Mouse (Mus musculus) MEL (cell line): Measurements from ENCODE around the gene Urah. TPM values are rescaled to one million over a fixed set of nuclear protein-coding genes. Genes with fewer than 3 reads are reported as not detected.

Source experiments
- DNase-seq: peaks from one replicate; pipeline ENCODE4 v3.0.0; 2011; ENCODE audit warnings: low read depth, low spot score
- H3K27ac ChIP-seq: 2 replicates; pipeline ENCODE4 v1.5.1; 2012; ENCODE audit warnings: low read depth, mild to moderate bottlenecking, control low read depth, low read length, moderate library complexity; ENCODE audit not compliant: control insufficient read depth
- H3K27me3 ChIP-seq, 2 experiments: fragments of 150-350 bp in 1 of 2; sonication (generic) in 1 of 2; 2 replicates each; pipeline ENCODE4 v1.6.1; 2012; ENCODE audit warnings: low read length in 2 of 2, mild to moderate bottlenecking in 2 of 2, improper control_type of control experiment in 1 of 2, moderate library complexity in 1 of 2; ENCODE audit not compliant: insufficient read depth in 2 of 2, control insufficient read depth in 1 of 2
- H3K36me3 ChIP-seq, 2 experiments: 2 replicates each; pipeline ENCODE4 v1.6.1; 2012 to 2014; ENCODE audit warnings: low read length in 2 of 2, improper control_type of control experiment in 1 of 2, inconsistent platforms in 1 of 2, mild to moderate bottlenecking in 1 of 2; ENCODE audit not compliant: insufficient read depth in 2 of 2, control insufficient read depth in 1 of 2
- H3K4me1 ChIP-seq, 2 experiments: fragments of 150-350 bp in 1 of 2; sonication (generic) in 1 of 2; 2 replicates each; pipeline ENCODE4 v1.6.1; 2012; ENCODE audit warnings: low read length in 2 of 2, improper control_type of control experiment in 1 of 2, mild to moderate bottlenecking in 1 of 2; ENCODE audit not compliant: insufficient read depth in 2 of 2, control insufficient read depth in 1 of 2
- H3K4me3 ChIP-seq, 2 experiments: fragments of 150-350 bp in 1 of 2; sonication (generic) in 1 of 2; 2 replicates each; pipeline ENCODE4 v1.5.1; 2012; ENCODE audit warnings: low read depth in 2 of 2, low read length in 2 of 2, mild to moderate bottlenecking in 2 of 2, moderate library complexity in 2 of 2, control low read depth in 1 of 2, improper control_type of control experiment in 1 of 2; ENCODE audit not compliant: control insufficient read depth in 1 of 2, insufficient read depth in 1 of 2
- H3K79me2 ChIP-seq: 2 replicates; pipeline ENCODE4 v1.6.1; 2012; ENCODE audit warnings: mild to moderate bottlenecking, low read length, moderate library complexity; ENCODE audit not compliant: control insufficient read depth, poor library complexity, insufficient read depth
- H3K9ac ChIP-seq: 2 replicates; pipeline ENCODE4 v1.6.1; 2012; ENCODE audit warnings: low read depth, mild to moderate bottlenecking, control low read depth, low read length, moderate library complexity; ENCODE audit not compliant: control insufficient read depth, poor library complexity, severe bottlenecking
- H3K9me3 ChIP-seq: fragments of 150-350 bp; sonication (generic); replicated peaks from 2 replicates; pipeline ENCODE4 v1.6.1; 2012; ENCODE audit warnings: mild to moderate bottlenecking, low read length, improper control_type of control experiment, moderate library complexity; ENCODE audit not compliant: insufficient read depth
- CHD1 ChIP-seq: IDR thresholded peaks from 2 replicates; pipeline ENCODE4 v1.6.1; 2012; ENCODE audit warnings: low read depth, mild to moderate bottlenecking, inconsistent platforms, low read length, improper control_type of control experiment
- CTCF ChIP-seq, 3 experiments: IDR thresholded peaks in 2 of 3; conservative IDR thresholded peaks in 1 of 3; 2 replicates each; pipeline ENCODE4 v1.5.1; 2011 to 2012; ENCODE audit warnings: low read length in 3 of 3, low read depth in 2 of 3, mild to moderate bottlenecking in 2 of 3, improper control_type of control experiment in 1 of 3, inconsistent platforms in 1 of 3, mixed read lengths in 1 of 3, moderate library complexity in 1 of 3; ENCODE audit not compliant: control insufficient read depth in 1 of 3, insufficient read depth in 1 of 3, poor library complexity in 1 of 3, severe bottlenecking in 1 of 3
- ELF1 ChIP-seq: IDR thresholded peaks from 2 replicates; pipeline ENCODE4 v1.6.1; 2014; ENCODE audit warnings: low read depth, mild to moderate bottlenecking, inconsistent platforms, low read length, improper control_type of control experiment, moderate library complexity
- MAZ ChIP-seq: IDR thresholded peaks from 2 replicates; pipeline ENCODE4 v1.6.1; 2012; ENCODE audit warnings: low read depth, mild to moderate bottlenecking, inconsistent platforms, low read length, improper control_type of control experiment
- MYB ChIP-seq: IDR thresholded peaks from 2 replicates; pipeline ENCODE4 v1.6.1; 2011; ENCODE audit warnings: mild to moderate bottlenecking, low read depth, low read length, improper control_type of control experiment
- NELFE ChIP-seq: IDR thresholded peaks from 2 replicates; pipeline ENCODE4 v1.6.1; 2011; ENCODE audit warnings: low read depth, low read length, improper control_type of control experiment
- POLR2AphosphoS5 ChIP-seq: IDR thresholded peaks from 2 replicates; pipeline ENCODE4 v1.6.1; 2012; ENCODE audit warnings: low read depth, borderline replicate concordance, mild to moderate bottlenecking, inconsistent platforms, low read length, moderate library complexity, mixed read lengths
- RAD21 ChIP-seq: IDR thresholded peaks from 2 replicates; pipeline ENCODE4 v1.6.1; 2011; ENCODE audit warnings: mild to moderate bottlenecking, low read depth, low read length, improper control_type of control experiment
- RCOR1 ChIP-seq: IDR thresholded peaks from 2 replicates; pipeline ENCODE4 v1.6.1; 2012; ENCODE audit warnings: low read depth, mild to moderate bottlenecking, inconsistent platforms, low read length, improper control_type of control experiment
- USF1 ChIP-seq: IDR thresholded peaks from 2 replicates; pipeline ENCODE4 v1.6.1; 2014; ENCODE audit warnings: low read depth, mild to moderate bottlenecking, inconsistent platforms, low read length, improper control_type of control experiment, moderate library complexity
- USF2 ChIP-seq, 2 experiments: IDR thresholded peaks; 2 replicates each; pipeline ENCODE4 v1.6.1; 2011 to 2012; ENCODE audit warnings: improper control_type of control experiment in 2 of 2, low read length in 2 of 2, borderline replicate concordance in 1 of 2, inconsistent platforms in 1 of 2, low read depth in 1 of 2, mild to moderate bottlenecking in 1 of 2; ENCODE audit not compliant: insufficient read depth in 1 of 2
- ZC3H11A ChIP-seq: IDR thresholded peaks from 2 replicates; pipeline ENCODE4 v1.6.1; 2012; ENCODE audit warnings: low read depth, mild to moderate bottlenecking, inconsistent platforms, low read length, improper control_type of control experiment
- ZMIZ1 ChIP-seq: IDR thresholded peaks from 2 replicates; pipeline ENCODE4 v1.6.1; 2012; ENCODE audit warnings: low read depth, mild to moderate bottlenecking, inconsistent platforms, low read length, improper control_type of control experiment, moderate library complexity
- ZNF384 ChIP-seq: IDR thresholded peaks from 2 replicates; pipeline ENCODE4 v1.6.1; 2012; ENCODE audit warnings: low read depth, mild to moderate bottlenecking, inconsistent platforms, low read length, improper control_type of control experiment
- polyA plus RNA-seq, 2 experiments: library from polyadenylated mRNA; stranded (reverse) in 1 of 2; unstranded in 1 of 2; fragments of >175 nt in 1 of 2; fragments of >200 nt in 1 of 2; gene quantifications; 2 replicates each; pipeline versions ENCODE4 v1.2.1 to v1.2.4; 2012; ENCODE audit warnings: low replicate concordance in 2 of 2, low read depth in 1 of 2; ENCODE audit not compliant: insufficient read length in 2 of 2, insufficient read depth in 1 of 2, missing spikeins in 1 of 2
- total RNA-seq: library from RNA; depleted of rRNA; stranded (reverse); fragments of 300-350 nt; gene quantifications from 2 replicates; pipeline ENCODE4 v1.2.3, GENCODE M21; 2012

The Urah gene
- total and polyA plus RNA-seq, 3 experiments: not detected

DNA sequence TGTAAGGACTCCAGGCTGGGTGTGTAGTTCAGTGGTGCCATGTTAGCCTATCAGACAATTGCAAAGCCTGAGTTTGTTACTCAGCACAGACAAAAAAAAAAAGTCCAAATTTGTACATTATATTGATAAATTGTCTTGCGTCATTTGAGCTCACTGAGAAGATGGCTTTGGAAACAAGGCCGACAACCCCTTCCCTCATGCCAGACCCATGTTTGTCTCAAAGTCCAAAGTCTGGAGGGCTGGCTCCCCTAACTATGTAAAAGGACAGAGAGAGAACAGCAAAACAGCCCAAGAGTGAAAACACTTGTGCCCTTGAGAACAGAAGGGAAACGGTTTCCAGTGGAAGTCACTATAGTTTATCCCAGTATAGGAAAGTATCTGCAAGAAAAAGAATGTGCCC lies 45.6 kb downstream of the Urah start:
- no peak for DNase-seq
- Histone ChIP-seq H3K27me3 (no peaks in the 10 kb centered on the region), H3K9me3 (no peaks in the 10 kb centered on the region), H3K4me1 (peaks cover 0 to 14% of the 10 kb centered on the region in 2 experiments; a peak in 3 of 4 replicates), H3K79me2 (peaks cover 15% of the 10 kb centered on the region), H3K27ac (no peak overlapping the region), H3K4me3 (no peak overlapping the region), H3K9ac (no peak overlapping the region), H3K36me3 (peaks cover 0 to 18% of the 10 kb centered on the region in 2 experiments; a peak in 2 of 4 replicates)
- no peak for TF ChIP-seq USF2 (IDR thresholded peaks at IDR 0.05; ENCODE audit: borderline replicate concordance in 1 of 2, insufficient read depth in 1 of 2, low read depth in 1 of 2, low read length in 2 of 2)
- no peak for TF ChIP-seq MAZ
- TF ChIP-seq CTCF (IDR thresholded peaks at IDR 0.05 in 2 of 3, conservative IDR thresholded peaks at IDR 0.05 in 1 of 3; ENCODE audit: control insufficient read depth in 1 of 3, insufficient read depth in 1 of 3, low read depth in 2 of 3, low read length in 3 of 3, poor library complexity in 1 of 3, severe bottlenecking in 1 of 3): no peak
- TF ChIP-seq ZC3H11A: no peak
- TF ChIP-seq MYB: no peak
- no peak for TF ChIP-seq CHD1
- no peak for TF ChIP-seq RCOR1

DNA sequence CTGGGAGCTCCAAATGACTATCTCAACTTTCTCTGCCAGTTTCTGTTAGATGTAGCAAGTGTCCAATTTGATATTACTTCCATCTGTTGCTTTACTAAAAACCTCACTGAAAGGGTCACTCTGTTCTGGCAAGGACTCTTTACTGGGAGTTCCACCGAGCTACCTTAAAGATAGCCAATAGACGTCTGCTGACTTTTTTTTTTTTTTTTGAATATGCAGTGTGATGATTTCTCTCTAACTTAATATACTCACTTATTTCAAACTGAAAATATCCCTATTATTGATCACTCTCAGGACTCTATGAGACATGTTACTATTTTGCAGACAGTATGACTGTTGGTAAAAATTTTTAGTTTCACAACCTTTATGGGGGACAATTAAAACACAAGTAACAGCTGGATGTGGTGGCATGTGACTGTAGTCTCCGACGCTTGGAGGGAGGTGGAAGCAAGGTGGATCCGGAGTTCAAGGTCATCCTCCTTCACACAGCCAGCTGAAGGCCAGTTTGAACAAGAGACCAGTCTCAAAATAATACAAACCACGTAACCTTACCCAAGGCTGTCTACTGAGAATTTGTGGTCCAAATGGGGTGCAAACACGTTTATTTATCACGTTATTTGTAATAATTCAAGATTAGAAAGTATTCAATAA lies 46.2 kb downstream of the Urah start:
- DNase-seq: no peak
- peak overlapping the region; percentile 92 for H3K4me3 ChIP-seq
- H3K4me1 ChIP-seq: peaks cover 0 to 14% of the 10 kb centered on the region in 2 experiments; a peak in 3 of 4 replicates
- no peaks in the 10 kb centered on the region for H3K27me3 ChIP-seq
- TF ChIP-seq ELF1 (no peak), USF1 (0 out of 2 replicates have a peak, but pooled peaks have one; percentile 44), ZMIZ1 (no peak), ZNF384 (peak; percentile 68; the same call in 1 of the 2 replicates), RAD21 (no peak), NELFE (no peak), POLR2AphosphoS5 (no peak)
- H3K9ac ChIP-seq: peak overlapping the region; percentile 66
- H3K9me3 ChIP-seq: no peaks in the 10 kb centered on the region
- no peak overlapping the region; the same call in 1 of the 2 replicates for H3K27ac ChIP-seq
- peaks cover 0 to 18% of the 10 kb centered on the region in 2 experiments; a peak in 2 of 4 replicates for H3K36me3 ChIP-seq
- peaks cover 15% of the 10 kb centered on the region for H3K79me2 ChIP-seq
